Mouse (Mus musculus) myocyte (in vitro differentiated cells): ENCODE results near the gene Tuba3a. TPM values are rescaled to one million over a fixed set of nuclear protein-coding genes. Genes with fewer than 3 reads are reported as not detected.

Source experiments
- H3K27me3 ChIP-seq: one replicate; pipeline ENCODE4 v1.6.1; 2011; ENCODE audit not compliant: control insufficient read depth, insufficient read depth, insufficient read length
- H3K36me3 ChIP-seq: one replicate; pipeline ENCODE4 v1.6.1; 2011; ENCODE audit not compliant: control insufficient read depth, insufficient read depth
- H3K4me2 ChIP-seq: one replicate; pipeline ENCODE4 v1.6.1; 2011; ENCODE audit warnings: low read depth, control low read depth
- H3K4me3 ChIP-seq: one replicate; pipeline ENCODE4 v1.5.1; 2011; ENCODE audit warnings: mild to moderate bottlenecking, control low read depth, moderate library complexity
- H3K79me2 ChIP-seq: one replicate; pipeline ENCODE4 v1.6.1; 2011; ENCODE audit not compliant: control insufficient read depth, insufficient read depth
- H3ac ChIP-seq: one replicate; pipeline ENCODE4 v1.6.1; 2011; ENCODE audit not compliant: control insufficient read depth, insufficient read length
- CEBPB ChIP-seq: IDR thresholded peaks from 2 replicates; pipeline ENCODE4 v1.6.1; 2011; ENCODE audit warnings: mild to moderate bottlenecking, moderate library complexity; ENCODE audit not compliant: poor library complexity, insufficient read depth, severe bottlenecking
- E2F4 ChIP-seq: IDR thresholded peaks from one replicate; pipeline ENCODE4 v1.6.1; 2011; ENCODE audit warnings: mild to moderate bottlenecking, control low read depth, moderate library complexity; ENCODE audit not compliant: insufficient read depth
- MAX ChIP-seq: IDR thresholded peaks from one replicate; pipeline ENCODE4 v1.6.1; 2011; ENCODE audit warnings: low read depth, mild to moderate bottlenecking, control low read depth
- MYOD1 ChIP-seq, 3 experiments: IDR thresholded peaks; one replicate each; pipeline ENCODE4 v1.6.1; 2011; ENCODE audit warnings: control low read depth in 2 of 3, low read depth in 2 of 3, mild to moderate bottlenecking in 2 of 3, moderate library complexity in 1 of 3; ENCODE audit not compliant: insufficient read length in 2 of 3, control insufficient read depth in 1 of 3
- MYOG ChIP-seq, 3 experiments: IDR thresholded peaks; one replicate each; pipeline ENCODE4 v1.6.1; 2011; ENCODE audit warnings: control low read depth in 2 of 3, low read depth in 2 of 3, mild to moderate bottlenecking in 2 of 3; ENCODE audit not compliant: insufficient read length in 2 of 3, control insufficient read depth in 1 of 3, insufficient read depth in 1 of 3
- POLR2A ChIP-seq: IDR thresholded peaks from one replicate; pipeline ENCODE4 v1.6.1; 2011; ENCODE audit warnings: low read depth, mild to moderate bottlenecking, control low read depth, moderate library complexity; ENCODE audit not compliant: insufficient read length
- POLR2AphosphoS2 ChIP-seq: IDR thresholded peaks from one replicate; pipeline ENCODE4 v1.6.1; 2011; ENCODE audit warnings: low read depth, control low read depth; ENCODE audit not compliant: insufficient read length
- REST ChIP-seq: IDR thresholded peaks from one replicate; pipeline ENCODE4 v1.6.1; 2011; ENCODE audit warnings: mild to moderate bottlenecking, control low read depth, moderate library complexity; ENCODE audit not compliant: insufficient read depth, insufficient read length
- SRF ChIP-seq: IDR thresholded peaks from one replicate; pipeline ENCODE4 v1.6.1; 2011; ENCODE audit warnings: low read depth; ENCODE audit not compliant: control insufficient read depth, insufficient read length
- TCF12 ChIP-seq: IDR thresholded peaks from one replicate; pipeline ENCODE4 v1.6.1; 2011; ENCODE audit warnings: mild to moderate bottlenecking, control low read depth; ENCODE audit not compliant: poor library complexity, insufficient read depth, severe bottlenecking
- TCF3 ChIP-seq: IDR thresholded peaks from one replicate; pipeline ENCODE4 v1.6.1; 2011; ENCODE audit warnings: low read depth, control low read depth; ENCODE audit not compliant: insufficient read length
- USF1 ChIP-seq: IDR thresholded peaks from one replicate; pipeline ENCODE4 v1.6.1; 2011; ENCODE audit warnings: low read depth, mild to moderate bottlenecking, control low read depth, moderate library complexity
- polyA plus RNA-seq: library from polyadenylated mRNA; unstranded; fragments of >200 nt; fragmentation: generic; extraction: Trizol; gene quantifications from one replicate; pipeline ENCODE4 v1.2.1, GENCODE M21; 2012; ENCODE audit warnings: missing spikeins

The Tuba3a gene
- polyA plus RNA-seq, 1 experiment: not detected

GRCm38 (mm10) chr6:125236782-125237181 is 49.1 kb downstream of the Tuba3a start, which contains the start of gene Cd27:
TSS of gene Cd27 (minus strand) at chr6:125237010.
- TF ChIP-seq MYOG (IDR thresholded peaks at IDR 0.05; ENCODE audit: control insufficient read depth in 1 of 3, insufficient read depth in 1 of 3, insufficient read length in 2 of 3, low read depth in 2 of 3): no peak
- no peak for TF ChIP-seq SRF
- no peak for TF ChIP-seq TCF3
- TF ChIP-seq E2F4: no peak
- no peak for TF ChIP-seq POLR2AphosphoS2
- no peak for TF ChIP-seq MYOD1 (IDR thresholded peaks at IDR 0.05; ENCODE audit: control insufficient read depth in 1 of 3, insufficient read length in 2 of 3, low read depth in 2 of 3)
- TF ChIP-seq REST: no peak
- no peak for TF ChIP-seq USF1
- TF ChIP-seq CEBPB: no peak
- no peak for TF ChIP-seq TCF12
- no peak for TF ChIP-seq POLR2A
- TF ChIP-seq MAX: no peak

GRCm38 (mm10) chr6:125236341-125236740 is 49.5 kb downstream of the Tuba3a start:
- Histone ChIP-seq H3K4me3 (no peak overlapping the region), H3K36me3 (no peaks in the 10 kb centered on the region), H3ac (no peak overlapping the region), H3K27me3 (no peaks in the 10 kb centered on the region), H3K4me2 (no peak overlapping the region), H3K79me2 (no peaks in the 10 kb centered on the region)
- TF ChIP-seq TCF3 (no peak), MYOD1 (IDR thresholded peaks at IDR 0.05; ENCODE audit: control insufficient read depth in 1 of 3, insufficient read length in 2 of 3, low read depth in 2 of 3) (no peak), MYOG (IDR thresholded peaks at IDR 0.05; ENCODE audit: control insufficient read depth in 1 of 3, insufficient read depth in 1 of 3, insufficient read length in 2 of 3, low read depth in 2 of 3) (no peak), E2F4 (no peak), CEBPB (no peak), MAX (no peak), POLR2A (no peak), REST (no peak), USF1 (no peak), SRF (no peak), TCF12 (no peak), POLR2AphosphoS2 (no peak)

More at GRCm38 (mm10) chr6:125236782-125237181, 49.1 kb downstream of the Tuba3a start, which contains the start of gene Cd27:
- Histone ChIP-seq H3K27me3 (no peaks in the 10 kb centered on the region), H3K4me3 (no peak within 1 kb of the TSS), H3ac (no peak within 1 kb of the TSS), H3K36me3 (no peaks in the 10 kb centered on the region), H3K4me2 (no peak within 1 kb of the TSS), H3K79me2 (no peaks in the 10 kb centered on the region)

- Histone ChIP-seq H3K36me3 (no peaks in the 10 kb centered on the region), H3ac (no peak overlapping the region), H3K4me2 (peak overlapping the region; percentile 41), H3K79me2 (no peaks in the 10 kb centered on the region), H3K4me3 (no peak overlapping the region), H3K27me3 (no peaks in the 10 kb centered on the region)
- TF ChIP-seq MYOG (IDR thresholded peaks at IDR 0.05; ENCODE audit: control insufficient read depth in 1 of 3, insufficient read depth in 1 of 3, insufficient read length in 2 of 3, low read depth in 2 of 3): peak in 1 of 3 experiments; percentile 85
- TF ChIP-seq MYOD1 (IDR thresholded peaks at IDR 0.05; ENCODE audit: control insufficient read depth in 1 of 3, insufficient read length in 2 of 3, low read depth in 2 of 3): peak in 2 of 3 experiments; percentile 58 to 61
- no peak for TF ChIP-seq TCF3
Observed at GRCm38 (mm10) chr6:125234520-125234828, 51.4 kb downstream of the Tuba3a start.

- no peak overlapping the region for H3K4me3 ChIP-seq
- peak overlapping the region; percentile 41 for H3K4me2 ChIP-seq
- H3K27me3 ChIP-seq: no peaks in the 10 kb centered on the region
- no peak overlapping the region for H3ac ChIP-seq
- no peaks in the 10 kb centered on the region for H3K36me3 ChIP-seq
- no peaks in the 10 kb centered on the region for H3K79me2 ChIP-seq
- TF ChIP-seq MYOD1 (IDR thresholded peaks at IDR 0.05; ENCODE audit: control insufficient read depth in 1 of 3, insufficient read length in 2 of 3, low read depth in 2 of 3): no peak
- TF ChIP-seq MYOG (IDR thresholded peaks at IDR 0.05; ENCODE audit: control insufficient read depth in 1 of 3, insufficient read depth in 1 of 3, insufficient read length in 2 of 3, low read depth in 2 of 3): no peak
- no peak for TF ChIP-seq CEBPB
- TF ChIP-seq SRF: no peak
- TF ChIP-seq TCF3: no peak
- TF ChIP-seq POLR2A: no peak
- TF ChIP-seq USF1: no peak
- no peak for TF ChIP-seq POLR2AphosphoS2
- TF ChIP-seq E2F4: no peak
- TF ChIP-seq REST: no peak
- TF ChIP-seq TCF12: no peak
- TF ChIP-seq MAX: no peak
Observed at GRCm38 (mm10) chr6:125233816-125234519, 51.9 kb downstream of the Tuba3a start.
